Mouse (Mus musculus) limb, embryonic 14.5 days (tissue): ENCODE measurements around the gene Tbca. TPM values are rescaled to one million over a fixed set of nuclear protein-coding genes. Genes with fewer than 3 reads are reported as not detected.
A peak's percentile ranks its signal among the peaks of the same experiment; 100 is the strongest.

Experiments used
- ATAC-seq: fragments of 200-750 bp; cut with Nextera tagmentation; 2 replicates; pipeline ENCODE4 v1.8.0; 2017; ENCODE audit warnings: low read depth, moderate number of reproducible peaks, moderate TSS enrichment; ENCODE audit not compliant: low FRiP score
- DNase-seq: peaks from one replicate; pipeline ENCODE4 v3.0.0-alpha.2; 2015; ENCODE audit warnings: low spot score
- H3K27ac ChIP-seq: fragments of 300-500 bp; sonication (generic); replicated peaks from 2 replicates; pipeline ENCODE4 v1.5.1; 2014; ENCODE audit warnings: low read depth, mild to moderate bottlenecking, low read length, moderate library complexity, mixed read lengths
- H3K27me3 ChIP-seq: fragments of 300-500 bp; sonication (generic); 2 replicates; pipeline ENCODE4 v1.6.1; 2014; ENCODE audit warnings: low read length, mixed read lengths; ENCODE audit not compliant: control insufficient read depth, insufficient read depth
- H3K36me3 ChIP-seq: fragments of 300-500 bp; sonication (generic); 2 replicates; pipeline ENCODE4 v1.6.1; 2014; ENCODE audit warnings: mild to moderate bottlenecking, low read length, moderate library complexity, mixed read lengths; ENCODE audit not compliant: control insufficient read depth, insufficient read depth
- H3K4me1 ChIP-seq: fragments of 300-500 bp; sonication (generic); 2 replicates; pipeline ENCODE4 v1.6.1; 2014; ENCODE audit warnings: antibody characterized with exemption, low read length, mixed read lengths; ENCODE audit not compliant: control insufficient read depth, insufficient read depth
- H3K4me2 ChIP-seq: fragments of 300-500 bp; sonication (generic); replicated peaks from 2 replicates; pipeline ENCODE4 v1.6.1; 2014; ENCODE audit warnings: low read depth, mild to moderate bottlenecking, low read length, moderate library complexity; ENCODE audit not compliant: severe bottlenecking
- H3K4me3 ChIP-seq: fragments of 300-500 bp; sonication (generic); replicated peaks from 2 replicates; pipeline ENCODE4 v1.5.1; 2014; ENCODE audit warnings: low read length
- H3K9ac ChIP-seq: fragments of 300-500 bp; sonication (generic); 2 replicates; pipeline ENCODE4 v1.6.1; 2014; ENCODE audit warnings: mild to moderate bottlenecking, low read depth, low read length, moderate library complexity; ENCODE audit not compliant: severe bottlenecking
- H3K9me3 ChIP-seq: fragments of 300-500 bp; sonication (generic); 2 replicates; pipeline ENCODE4 v1.6.1; 2016; ENCODE audit warnings: low read length; ENCODE audit not compliant: control insufficient read depth
- POLR2A ChIP-seq: fragments of 200-500 bp; IDR thresholded peaks from 2 replicates; pipeline ENCODE4 v1.8.0; 2012; ENCODE audit warnings: inconsistent platforms, mild to moderate bottlenecking, moderate library complexity, borderline replicate concordance; ENCODE audit not compliant: insufficient read depth, insufficient read length; ENCODE audit errors: extremely low read depth
- WGBS: fragments of 180-500 bp; shearing (Covaris S2); extraction: QIAGEN DNeasy Blood & Tissue Kit; methylation state at CpG from one replicate; pipeline ENCODE4 v1.1.7; 2014; 5-methylcytosine and 5-hydroxymethylcytosine counted together
- polyA plus RNA-seq, 2 experiments: library from polyadenylated mRNA; depleted of rRNA in 1 of 2; stranded (reverse) in 1 of 2; unstranded in 1 of 2; fragments of >200 nt; fragmentation: Nextera tagmentation in 1 of 2; extraction: Ambion mirVana in 1 of 2; gene quantifications; 2 replicates each; pipeline versions ENCODE4 v1.2.1 to v1.2.3; 2012 to 2014

Gene Tbca
- polyA plus RNA-seq, 2 experiments, result 242 to 408 TPM

- H3K9ac ChIP-seq, result no peak overlapping the region
- no peak overlapping the region for H3K4me2 ChIP-seq
- peaks cover 86% of the 10 kb centered on the region for H3K27me3 ChIP-seq
- no peak for DNase-seq
- no peak overlapping the region for H3K4me3 ChIP-seq
- 3% methylated on average over 21 of the region's 23 CpGs for WGBS
- no peaks in the 10 kb centered on the region for H3K36me3 ChIP-seq
- H3K27ac ChIP-seq, result no peak overlapping the region
- H3K4me1 ChIP-seq, result no peaks in the 10 kb centered on the region
- TF ChIP-seq POLR2A, result no peak
- H3K9me3 ChIP-seq, result no peaks in the 10 kb centered on the region
- ATAC-seq, result no peak
Observed at GRCm38 (mm10) chr13:94874656-94875395, 86.1 kb downstream of the Tbca start.

- Histone ChIP-seq H3K27me3 (peaks cover 86% of the 10 kb centered on the region), H3K4me3 (no peak within 1 kb of the TSS), H3K9ac (no peak within 1 kb of the TSS), H3K27ac (no peak within 1 kb of the TSS), H3K9me3 (no peaks in the 10 kb centered on the region), H3K36me3 (no peaks in the 10 kb centered on the region), H3K4me1 (no peaks in the 10 kb centered on the region), H3K4me2 (no peak within 1 kb of the TSS)
- no peak for DNase-seq
- 3% methylated on average over 19 of the region's 30 CpGs for WGBS
- no peak for TF ChIP-seq POLR2A
- ATAC-seq, result no peak
Observed at GRCm38 (mm10) chr13:94875396-94875880, 86.7 kb downstream of the Tbca start, which contains the start of gene Otp. TSS of gene Otp (plus strand) at chr13:94875602.

DNA sequence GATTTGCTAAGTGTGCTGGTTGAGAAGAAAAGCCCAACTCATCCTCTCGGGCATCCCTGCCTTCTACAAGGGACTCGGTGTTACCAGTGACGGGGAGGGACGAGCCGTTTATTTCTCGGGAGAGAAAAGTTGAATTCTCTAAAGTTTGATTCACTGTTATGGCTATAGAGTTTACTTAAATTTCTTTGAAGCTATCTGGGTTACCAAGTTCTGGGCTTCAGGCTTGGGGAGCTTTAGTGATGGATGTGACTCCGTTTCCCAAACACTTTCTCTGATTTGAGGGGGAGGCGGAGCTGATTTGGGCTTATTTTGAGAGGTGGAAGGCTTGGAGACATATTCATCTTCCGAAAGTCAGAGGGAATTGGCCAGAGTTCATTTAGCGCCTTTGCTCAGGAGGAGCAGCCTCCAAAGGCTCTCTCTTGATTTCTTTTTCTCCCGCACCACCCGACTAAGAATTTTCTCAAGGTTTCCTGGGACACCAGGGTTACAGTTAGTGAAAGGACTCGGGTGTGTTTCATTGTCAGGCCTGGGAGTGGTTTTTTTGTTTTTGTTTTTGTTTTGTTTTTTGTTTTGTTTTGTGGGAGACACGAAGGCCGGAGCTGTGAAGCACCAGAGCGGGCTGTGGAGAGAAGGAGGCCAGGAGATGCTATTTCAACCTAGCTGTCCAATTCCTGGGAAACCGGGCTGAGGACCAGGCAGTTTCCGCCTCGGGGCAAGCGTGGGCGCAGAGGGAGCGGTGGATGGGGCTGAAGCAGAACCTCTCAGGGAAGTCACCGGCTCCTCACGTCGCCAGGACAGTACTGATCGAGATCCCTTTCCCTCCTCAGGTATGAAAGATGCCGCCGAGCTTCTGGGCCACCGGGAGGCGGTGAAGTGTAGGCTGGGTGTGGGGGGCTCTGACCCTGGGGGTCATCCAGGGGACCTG lies 87.8 kb downstream of the Tbca start:
- ATAC-seq (no peak), DNase-seq (no peak)
- H3K27ac ChIP-seq, result no peak overlapping the region
- H3K4me1 ChIP-seq, result no peaks in the 10 kb centered on the region
- H3K4me3 ChIP-seq, result no peak overlapping the region
- 1% methylated on average over 30 of the region's 30 CpGs for WGBS
- H3K9me3 ChIP-seq, result no peaks in the 10 kb centered on the region
- no peak overlapping the region for H3K9ac ChIP-seq
- H3K36me3 ChIP-seq, result no peaks in the 10 kb centered on the region
- no peak for TF ChIP-seq POLR2A
- H3K4me2 ChIP-seq, result no peak overlapping the region
- peaks cover 86% of the 10 kb centered on the region for H3K27me3 ChIP-seq

GRCm38 (mm10) chr13:94877211-94877590 lies 88.5 kb downstream of the Tbca start:
- H3K4me1 ChIP-seq, result no peaks in the 10 kb centered on the region
- no peak for ATAC-seq
- WGBS, result 1% methylated on average over 27 of the region's 27 CpGs

DNA sequence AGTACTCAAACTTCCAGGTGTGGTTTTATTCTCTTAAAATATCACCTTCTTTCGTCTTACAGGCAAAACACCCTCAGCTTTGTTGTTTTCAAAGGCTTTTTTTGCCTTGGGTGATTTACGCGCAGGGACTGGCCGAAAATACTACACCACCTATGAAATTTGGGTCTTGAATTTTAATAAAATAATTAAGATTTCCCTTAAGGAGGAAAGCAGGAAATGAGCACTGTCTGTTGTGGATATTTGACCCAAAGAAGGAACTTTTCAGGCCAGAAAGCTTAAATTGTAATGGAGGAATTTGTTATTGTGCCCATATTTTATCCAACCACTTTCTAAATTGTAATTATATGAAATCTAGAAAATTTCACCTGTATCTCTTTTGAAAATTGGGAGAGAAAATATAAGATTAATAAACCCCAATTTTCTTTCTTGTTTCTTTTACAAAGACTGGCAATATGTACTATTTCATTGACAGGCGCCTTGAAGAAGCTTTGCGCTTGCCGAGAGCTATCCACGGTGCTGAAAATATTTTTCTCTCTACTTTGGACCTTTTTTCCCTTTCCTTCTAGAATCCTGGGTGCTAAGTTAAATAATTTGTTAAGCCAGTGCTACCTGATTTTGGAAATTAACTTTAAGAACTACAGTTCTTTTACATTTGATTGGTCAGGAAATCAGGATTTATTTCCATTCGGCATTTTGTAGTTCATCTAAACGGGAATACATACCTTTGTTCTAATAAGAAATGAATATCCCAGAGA lies 89.5 kb downstream of the Tbca start:
- Histone ChIP-seq H3K4me2 (no peak overlapping the region), H3K4me1 (peaks cover 6% of the 10 kb centered on the region; the same call in 1 of the 2 replicates), H3K27me3 (peaks cover 86% of the 10 kb centered on the region), H3K9me3 (no peaks in the 10 kb centered on the region), H3K9ac (no peak overlapping the region), H3K36me3 (no peaks in the 10 kb centered on the region), H3K4me3 (no peak overlapping the region), H3K27ac (no peak overlapping the region)
- 12% methylated on average over 10 of the region's 10 CpGs for WGBS
- TF ChIP-seq POLR2A, result no peak
- ATAC-seq (no peak), DNase-seq (peak; percentile 71)

More at GRCm38 (mm10) chr13:94877211-94877590, 88.5 kb downstream of the Tbca start:
- no peak for TF ChIP-seq POLR2A
- H3K27ac ChIP-seq, result no peak overlapping the region
- H3K4me2 ChIP-seq, result no peak overlapping the region
- H3K9ac ChIP-seq, result no peak overlapping the region
- H3K36me3 ChIP-seq, result no peaks in the 10 kb centered on the region
- H3K4me3 ChIP-seq, result no peak overlapping the region
- DNase-seq, result no peak
- peaks cover 86% of the 10 kb centered on the region for H3K27me3 ChIP-seq
- no peaks in the 10 kb centered on the region for H3K9me3 ChIP-seq
